Mouse (Mus musculus) limb, embryonic 14.5 days (tissue): ENCODE results near the gene Setdb1. TPM values are rescaled to one million over a fixed set of nuclear protein-coding genes. Genes with fewer than 3 reads are reported as not detected.
"Not testable (repeated sequence)": the region's sequence is repeated elsewhere in the genome, so short reads cannot be mapped to it uniquely, and the experiment has no call there.

Source experiments
- ATAC-seq: fragments of 200-750 bp; cut with Nextera tagmentation; 2 replicates; pipeline ENCODE4 v1.8.0; 2017; ENCODE audit warnings: low read depth, moderate number of reproducible peaks, moderate TSS enrichment; ENCODE audit not compliant: low FRiP score
- DNase-seq: peaks from one replicate; pipeline ENCODE4 v3.0.0-alpha.2; 2015; ENCODE audit warnings: low spot score
- H3K27ac ChIP-seq: fragments of 300-500 bp; sonication (generic); replicated peaks from 2 replicates; pipeline ENCODE4 v1.5.1; 2014; ENCODE audit warnings: low read depth, mild to moderate bottlenecking, low read length, moderate library complexity, mixed read lengths
- H3K27me3 ChIP-seq: fragments of 300-500 bp; sonication (generic); 2 replicates; pipeline ENCODE4 v1.6.1; 2014; ENCODE audit warnings: low read length, mixed read lengths; ENCODE audit not compliant: control insufficient read depth, insufficient read depth
- H3K36me3 ChIP-seq: fragments of 300-500 bp; sonication (generic); 2 replicates; pipeline ENCODE4 v1.6.1; 2014; ENCODE audit warnings: mild to moderate bottlenecking, low read length, moderate library complexity, mixed read lengths; ENCODE audit not compliant: control insufficient read depth, insufficient read depth
- H3K4me1 ChIP-seq: fragments of 300-500 bp; sonication (generic); 2 replicates; pipeline ENCODE4 v1.6.1; 2014; ENCODE audit warnings: antibody characterized with exemption, low read length, mixed read lengths; ENCODE audit not compliant: control insufficient read depth, insufficient read depth
- H3K4me2 ChIP-seq: fragments of 300-500 bp; sonication (generic); replicated peaks from 2 replicates; pipeline ENCODE4 v1.6.1; 2014; ENCODE audit warnings: low read depth, mild to moderate bottlenecking, low read length, moderate library complexity; ENCODE audit not compliant: severe bottlenecking
- H3K4me3 ChIP-seq: fragments of 300-500 bp; sonication (generic); replicated peaks from 2 replicates; pipeline ENCODE4 v1.5.1; 2014; ENCODE audit warnings: low read length
- H3K9ac ChIP-seq: fragments of 300-500 bp; sonication (generic); 2 replicates; pipeline ENCODE4 v1.6.1; 2014; ENCODE audit warnings: mild to moderate bottlenecking, low read depth, low read length, moderate library complexity; ENCODE audit not compliant: severe bottlenecking
- H3K9me3 ChIP-seq: fragments of 300-500 bp; sonication (generic); 2 replicates; pipeline ENCODE4 v1.6.1; 2016; ENCODE audit warnings: low read length; ENCODE audit not compliant: control insufficient read depth
- POLR2A ChIP-seq: fragments of 200-500 bp; IDR thresholded peaks from 2 replicates; pipeline ENCODE4 v1.8.0; 2012; ENCODE audit warnings: inconsistent platforms, mild to moderate bottlenecking, moderate library complexity, borderline replicate concordance; ENCODE audit not compliant: insufficient read depth, insufficient read length; ENCODE audit errors: extremely low read depth
- WGBS: fragments of 180-500 bp; shearing (Covaris S2); extraction: QIAGEN DNeasy Blood & Tissue Kit; methylation state at CpG from one replicate; pipeline ENCODE4 v1.1.7; 2014; 5-methylcytosine and 5-hydroxymethylcytosine counted together
- polyA plus RNA-seq, 2 experiments: library from polyadenylated mRNA; depleted of rRNA in 1 of 2; stranded (reverse) in 1 of 2; unstranded in 1 of 2; fragments of >200 nt; fragmentation: Nextera tagmentation in 1 of 2; extraction: Ambion mirVana in 1 of 2; gene quantifications; 2 replicates each; pipeline versions ENCODE4 v1.2.1 to v1.2.3; 2012 to 2014

Setdb1 gene
- polyA plus RNA-seq, 2 experiments: 44.2 to 56.2 TPM

GRCm38 (mm10) chr3:95346454-95346853 lies 10.5 kb downstream of the Setdb1 start:
- DNase-seq (no peak), ATAC-seq (no peak)
- Histone ChIP-seq H3K4me3 (no peak overlapping the region), H3K27ac (no peak overlapping the region), H3K27me3 (no peaks in the 10 kb centered on the region), H3K9me3 (no peaks in the 10 kb centered on the region), H3K4me2 (no peak overlapping the region), H3K4me1 (no peaks in the 10 kb centered on the region), H3K36me3 (peaks cover 76% of the 10 kb centered on the region), H3K9ac (no peak overlapping the region)
- TF ChIP-seq POLR2A: no peak
- 94% methylated on average over 7 of the region's 7 CpGs for WGBS

GRCm38 (mm10) chr3:95343356-95344000 lies 13.5 kb downstream of the Setdb1 start:
- not testable (repeated sequence) for H3K9ac ChIP-seq, H3K27me3 ChIP-seq, H3K4me3 ChIP-seq, H3K27ac ChIP-seq, DNase-seq, H3K4me1 ChIP-seq, H3K9me3 ChIP-seq, ATAC-seq, H3K4me2 ChIP-seq
- peaks cover 86% of the 10 kb centered on the region for H3K36me3 ChIP-seq
- WGBS: 96% methylated on average over 9 of the region's 9 CpGs

GRCm38 (mm10) chr3:95338251-95338650 lies 18.8 kb downstream of the Setdb1 start:
- Histone ChIP-seq H3K36me3 (peaks cover 98% of the 10 kb centered on the region), H3K9me3 (no peaks in the 10 kb centered on the region), H3K4me1 (no peaks in the 10 kb centered on the region), H3K9ac (no peak overlapping the region), H3K4me3 (no peak overlapping the region), H3K27me3 (no peaks in the 10 kb centered on the region), H3K27ac (no peak overlapping the region), H3K4me2 (no peak overlapping the region)
- ATAC-seq (no peak), DNase-seq (no peak)
- WGBS: 93% methylated on average over 4 of the region's 4 CpGs
- no peak for TF ChIP-seq POLR2A

- Histone ChIP-seq H3K4me3 (no peak overlapping the region), H3K27me3 (no peaks in the 10 kb centered on the region), H3K9me3 (no peaks in the 10 kb centered on the region), H3K4me2 (no peak overlapping the region), H3K36me3 (peaks cover 98% of the 10 kb centered on the region), H3K9ac (no peak overlapping the region), H3K4me1 (no peaks in the 10 kb centered on the region), H3K27ac (no peak overlapping the region)
- no peak for ATAC-seq
- no peak for TF ChIP-seq POLR2A
- DNase-seq: no peak
- 92% methylated on average over 4 of the region's 4 CpGs for WGBS
Measured at GRCm38 (mm10) chr3:95337345-95337744, 19.7 kb downstream of the Setdb1 start.

DNA sequence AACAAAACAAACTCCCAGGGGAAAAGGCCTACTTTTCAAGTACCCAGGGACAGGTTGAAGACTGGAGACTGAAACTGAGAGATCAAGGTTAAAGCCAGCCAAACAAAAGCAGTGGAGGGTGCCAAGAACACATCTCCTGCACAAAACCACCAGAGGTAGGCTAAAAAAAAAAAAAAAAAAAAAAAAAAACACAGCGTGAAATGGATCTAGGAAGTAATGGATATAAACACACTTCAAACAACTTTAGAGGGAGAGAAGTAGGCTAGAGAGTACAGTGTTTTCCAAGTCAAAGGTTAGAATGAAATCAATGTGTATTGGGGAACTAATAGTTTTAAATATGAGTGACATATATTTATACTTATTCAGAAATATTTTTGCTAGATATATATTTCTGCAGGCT lies 25.5 kb downstream of the Setdb1 start:
- Histone ChIP-seq H3K9ac (no peak overlapping the region), H3K36me3 (peaks cover 88% of the 10 kb centered on the region), H3K4me3 (no peak overlapping the region), H3K27me3 (no peaks in the 10 kb centered on the region), H3K4me1 (no peaks in the 10 kb centered on the region), H3K27ac (no peak overlapping the region), H3K4me2 (no peak overlapping the region), H3K9me3 (no peaks in the 10 kb centered on the region)
- DNase-seq (no peak), ATAC-seq (no peak)
- no peak for TF ChIP-seq POLR2A
- 90% methylated on average over 1 of the region's 1 CpGs for WGBS
